Mouse (Mus musculus): ENCODE data around the gene Hspg2. TPM values are rescaled to one million over a fixed set of nuclear protein-coding genes. Genes with fewer than 3 reads are reported as not detected.

The Hspg2 gene
- total RNA-seq, 2 experiments from 2014 or later, result 14.9 to 15.0 TPM

DNA sequence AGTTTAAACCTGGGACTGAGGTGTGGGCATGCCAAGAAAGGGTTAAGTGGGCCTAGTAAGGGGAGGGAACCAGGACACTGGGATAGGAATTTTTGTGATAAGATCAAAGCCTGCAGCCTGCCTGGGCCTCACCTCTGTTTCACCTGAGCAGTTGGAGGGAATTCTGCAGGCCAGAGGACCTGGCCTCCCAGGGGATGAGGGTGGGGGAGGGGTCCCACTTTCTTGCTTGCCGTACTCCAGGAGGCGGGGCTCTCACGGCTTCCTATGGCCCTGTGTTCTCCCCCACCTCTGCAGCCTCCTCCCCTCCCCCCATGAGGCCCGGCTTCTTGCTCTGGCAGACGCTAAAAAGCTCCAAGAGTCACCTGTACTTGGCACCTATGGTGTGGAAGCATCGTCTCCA lies 11.2 kb downstream of the Hspg2 start:
- no peak for DNase-seq
- intact Hi-C loops (cut with DNase I), result no loop called here

DNA sequence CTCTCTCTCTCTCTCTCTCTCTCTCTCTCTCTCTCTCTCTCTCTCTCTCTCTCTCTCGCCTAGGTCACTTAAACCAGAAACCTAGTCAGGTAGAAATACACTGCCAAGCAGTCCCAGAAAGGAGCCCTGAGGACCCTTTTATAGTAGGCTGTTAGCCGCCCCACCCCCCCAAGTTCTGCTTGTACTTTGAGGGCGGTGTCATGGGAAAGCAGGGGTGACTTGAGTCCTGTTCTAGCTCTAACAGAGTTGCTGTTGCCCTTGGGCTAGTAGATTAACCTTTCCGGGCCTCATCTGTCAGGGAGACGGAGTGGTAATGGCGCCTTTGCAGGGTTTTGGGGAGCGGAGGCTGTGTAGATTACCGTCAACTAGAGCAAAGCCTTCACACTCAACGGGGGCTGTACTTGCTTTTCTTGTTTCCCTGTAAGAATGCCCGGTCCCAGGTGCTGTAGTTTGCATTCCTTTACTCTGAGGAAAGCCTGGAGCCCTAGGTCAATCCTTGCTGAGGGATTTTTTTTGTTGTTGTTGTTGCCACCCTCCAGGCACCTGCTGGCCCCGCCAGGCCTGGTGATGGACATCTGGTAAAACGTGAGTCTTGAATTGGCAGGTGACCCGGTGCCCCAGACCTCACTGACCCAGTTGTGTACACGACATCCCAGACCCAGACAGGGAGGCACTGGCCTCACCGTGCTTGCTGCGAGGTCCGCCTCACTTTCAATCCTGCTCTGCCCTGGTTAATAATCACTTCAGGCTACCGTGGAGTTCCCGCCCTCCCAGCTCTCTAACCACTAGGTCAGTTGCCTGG lies 11.8 kb downstream of the Hspg2 start:
- DNase-seq, result no peak
- intact Hi-C loops (cut with DNase I), result no loop called here

DNA sequence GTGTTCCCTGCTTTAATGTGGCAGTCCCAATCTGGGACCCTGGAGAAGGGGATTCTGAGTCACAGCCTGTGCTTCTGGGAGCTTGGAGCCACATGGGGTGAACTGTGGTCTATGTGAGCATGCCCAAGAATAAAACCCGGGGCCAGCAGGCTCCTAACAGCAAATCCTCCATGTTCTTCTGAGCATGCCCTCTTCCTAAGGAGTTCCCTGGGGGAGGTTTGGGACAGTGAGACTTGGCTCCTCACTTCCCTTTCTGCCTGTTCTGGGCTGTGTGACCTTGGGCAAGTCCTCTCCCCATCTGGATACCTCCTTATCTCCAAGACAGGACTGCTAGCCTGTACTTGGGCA lies 12.4 kb downstream of the Hspg2 start:
- no peak for DNase-seq
- intact Hi-C loops (cut with DNase I), result no loop called here

DNA sequence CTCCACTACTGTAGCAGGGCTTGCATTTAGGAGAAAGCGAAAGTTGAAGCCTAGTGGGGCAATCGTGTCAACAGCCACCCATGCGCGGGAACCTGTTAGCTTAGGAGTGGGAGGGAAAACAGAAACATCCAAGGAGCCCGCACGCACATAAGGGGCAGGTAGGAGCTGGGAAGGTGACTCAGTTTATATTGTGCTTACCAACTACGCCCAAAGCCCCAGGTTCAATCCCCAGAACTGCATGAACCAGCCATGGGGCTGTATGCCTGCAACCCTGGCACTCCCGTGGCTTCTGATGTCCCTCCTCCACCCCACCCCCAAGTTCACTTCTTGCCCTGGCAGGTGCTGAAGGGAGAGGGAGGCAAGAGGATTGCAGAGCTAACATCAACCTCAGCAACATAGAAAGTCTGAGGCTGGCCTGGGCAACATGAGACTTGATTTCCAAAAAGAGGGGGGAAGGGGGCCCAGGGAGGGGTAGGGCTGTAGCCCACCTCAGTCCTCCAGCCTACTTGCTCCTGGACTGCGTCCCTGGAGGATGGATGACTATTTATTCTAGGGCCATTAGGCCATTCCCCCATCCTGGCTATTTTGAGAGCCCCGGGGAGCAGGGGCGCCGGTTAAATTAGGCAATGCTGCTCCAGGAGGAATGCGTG lies 12.9 kb downstream of the Hspg2 start:
- intact Hi-C loops (cut with DNase I), result no loop called here
- no peak for DNase-seq

DNA sequence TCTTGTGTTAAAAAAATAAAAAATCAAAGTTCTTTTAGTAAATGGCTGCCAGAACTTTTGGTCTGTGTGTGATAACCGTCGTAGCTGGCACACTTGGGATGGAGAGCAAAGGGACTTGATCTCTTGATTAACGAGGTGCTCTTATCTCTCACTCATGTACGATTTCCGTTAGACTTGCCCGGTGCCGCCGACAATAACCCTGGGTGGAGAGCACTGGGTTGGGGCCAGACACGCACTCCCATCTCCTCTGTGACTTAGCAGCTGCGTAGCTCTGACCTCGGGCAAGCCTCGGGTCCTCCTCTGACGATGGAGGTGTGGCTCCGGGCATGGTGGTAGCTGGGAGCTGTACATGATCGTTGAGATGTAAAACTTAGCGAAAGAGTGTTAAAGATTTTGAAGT lies 15.3 kb downstream of the Hspg2 start:
- no peak for DNase-seq
- intact Hi-C loops (cut with DNase I), result no loop called here

DNA sequence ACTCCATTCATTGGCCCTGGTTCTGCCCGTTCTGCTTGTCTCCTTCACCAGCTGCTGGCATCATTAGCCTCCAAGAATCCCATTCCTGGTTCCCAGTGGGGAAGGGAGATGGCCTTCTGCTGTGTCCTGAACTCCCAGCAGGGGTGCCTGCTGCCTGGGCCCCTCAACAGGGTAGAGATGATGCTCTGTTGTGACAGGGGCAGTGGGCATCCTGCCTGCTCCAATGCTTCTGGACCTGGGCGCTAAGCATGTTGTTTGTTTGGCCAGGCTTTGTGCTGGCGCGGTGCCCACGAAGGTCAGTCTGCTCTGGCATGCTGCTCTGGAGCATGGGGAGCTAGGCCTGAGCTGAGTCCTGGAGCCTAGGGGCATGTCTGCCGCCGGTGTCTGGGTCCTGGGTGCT lies 16.0 kb downstream of the Hspg2 start:
- intact Hi-C loops (cut with DNase I), result no loop called here
- peak; percentile 95 for DNase-seq

DNA sequence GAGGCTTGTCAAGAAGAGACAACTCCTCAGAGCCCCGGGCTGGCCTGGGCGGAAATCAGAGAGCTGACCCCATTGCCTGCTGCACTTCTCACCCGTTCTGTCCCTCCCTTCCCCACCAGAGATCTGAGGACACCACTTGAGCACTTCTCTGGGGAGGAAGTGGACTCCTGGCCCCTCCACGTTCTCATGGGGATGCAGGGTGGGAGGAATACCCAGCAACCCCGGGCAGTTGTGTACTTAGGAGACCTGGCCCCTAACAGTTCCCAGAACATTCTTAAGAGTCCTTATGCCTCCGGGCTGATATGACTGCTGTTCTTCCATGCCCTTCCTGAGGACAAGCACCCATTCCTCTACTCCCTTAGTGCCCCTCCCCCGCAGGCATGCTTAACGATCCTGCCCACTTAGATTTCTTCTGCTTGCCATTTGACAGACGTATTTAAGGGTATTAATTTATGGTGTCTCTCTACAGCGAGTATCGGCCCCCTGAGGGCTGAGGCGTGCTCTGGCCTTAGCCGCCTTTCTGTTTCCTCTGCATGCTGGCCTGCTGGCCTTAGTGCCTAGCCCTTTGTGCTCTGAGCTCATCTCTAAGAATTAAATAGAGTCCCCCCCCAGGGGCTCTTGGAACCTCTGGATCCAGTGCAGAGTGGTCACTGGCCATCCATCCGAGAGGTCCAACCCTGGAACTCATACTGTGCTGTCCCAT lies 16.8 kb downstream of the Hspg2 start:
- intact Hi-C loops (cut with DNase I), result no loop called here
- DNase-seq, result no peak

DNA sequence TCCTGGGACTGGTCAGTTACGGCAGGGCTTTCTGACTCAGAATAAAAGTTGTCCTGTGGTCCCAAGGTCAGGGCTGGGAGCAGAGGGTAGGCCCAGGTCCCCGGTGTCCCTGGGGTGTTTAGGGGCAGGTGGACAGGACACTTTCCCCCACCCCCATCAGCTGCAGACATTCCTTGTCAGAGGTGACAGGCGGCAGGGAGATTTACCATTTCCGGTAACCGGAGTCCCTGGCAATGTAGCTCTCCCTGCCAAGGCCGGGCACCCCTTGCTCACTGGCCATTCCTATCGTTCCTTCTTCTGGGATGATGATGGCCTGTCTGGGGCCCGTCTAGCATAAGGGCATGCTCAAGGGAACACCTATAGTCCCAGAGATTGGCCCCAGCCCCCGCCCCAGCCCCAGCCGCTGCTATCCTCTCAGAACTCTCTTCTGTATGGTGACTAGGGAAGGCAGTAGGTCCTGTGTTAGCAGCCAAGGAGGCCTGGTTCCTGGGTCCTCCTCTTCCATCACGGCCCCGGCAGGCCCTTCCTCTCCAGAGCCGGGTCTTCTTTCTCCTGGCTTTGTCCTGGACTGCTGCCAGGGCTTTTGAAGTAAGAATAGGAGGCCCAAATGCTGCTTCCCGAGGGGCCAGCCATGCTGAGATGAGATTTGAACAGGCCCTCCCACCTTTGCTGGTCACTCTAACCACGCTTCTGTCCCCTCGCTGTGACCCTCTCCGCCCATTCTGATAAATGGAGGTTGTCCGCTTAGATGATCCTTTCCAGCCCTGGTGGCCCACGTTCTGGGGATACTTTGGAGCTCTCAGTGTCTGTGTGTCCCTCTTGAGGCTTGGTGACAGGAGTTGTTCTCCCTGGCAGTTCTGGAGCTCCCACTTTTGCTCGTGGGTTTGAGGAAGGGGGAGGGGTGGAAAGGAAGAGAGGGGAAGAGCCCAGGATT lies 17.8 kb downstream of the Hspg2 start:
- intact Hi-C loops (cut with DNase I), result no loop called here
- DNase-seq, result peak; percentile 27

DNA sequence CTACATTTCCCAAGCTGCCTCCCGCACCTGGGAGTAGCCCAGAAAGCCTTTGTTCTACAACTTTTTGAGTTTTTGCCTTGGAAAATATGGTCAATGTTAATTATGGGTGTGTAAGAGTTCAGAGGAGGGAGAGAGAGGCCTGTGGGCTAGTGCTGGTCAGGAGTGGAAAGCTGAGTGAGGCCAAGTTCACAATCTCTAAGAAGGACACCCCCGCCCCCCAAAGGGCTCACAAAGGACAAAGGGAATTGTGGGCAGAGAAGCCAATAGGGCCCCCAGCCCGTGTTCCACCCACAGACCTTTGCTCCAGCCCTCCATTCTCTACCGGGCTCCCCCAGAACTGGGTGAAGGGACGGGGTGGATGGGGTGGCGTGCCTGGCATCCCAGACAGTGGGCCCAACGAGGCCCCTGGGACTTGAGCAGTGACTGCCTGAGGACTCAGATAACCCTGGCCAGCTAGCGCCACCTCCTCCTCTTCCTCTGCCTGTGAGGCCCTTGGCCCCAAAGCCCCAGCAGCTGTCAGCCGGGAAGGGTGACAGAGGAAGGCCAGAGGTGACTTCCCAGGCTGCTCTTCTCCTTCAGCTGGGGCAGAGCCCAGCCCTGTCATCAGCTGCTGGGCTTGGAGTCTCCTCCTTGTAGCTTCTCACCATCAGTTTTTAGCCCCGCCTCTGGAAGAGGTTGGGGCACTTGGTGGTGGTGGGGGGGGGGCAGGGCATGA lies 18.9 kb downstream of the Hspg2 start:
- intact Hi-C loops (cut with DNase I), result no loop called here
- DNase-seq, result no peak

DNA sequence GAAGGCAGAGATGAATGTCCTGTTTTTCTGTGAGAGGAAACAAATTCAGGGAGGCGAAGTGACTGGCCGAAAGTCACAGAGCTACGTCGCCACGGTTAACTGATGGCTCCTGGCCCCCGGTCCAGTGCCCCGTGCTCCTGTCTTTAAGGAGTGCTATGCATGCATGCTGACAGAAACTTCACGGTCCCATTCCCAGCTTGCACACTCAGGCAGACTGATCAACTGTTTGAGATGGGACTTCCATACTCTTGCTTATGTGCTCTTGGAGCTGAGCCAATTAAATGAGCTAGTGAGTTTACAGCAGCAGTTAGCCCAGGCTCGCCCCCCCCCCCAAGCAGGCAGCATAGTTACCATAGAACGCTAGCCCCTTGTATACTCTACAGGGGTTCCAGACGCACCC lies 19.5 kb downstream of the Hspg2 start:
- intact Hi-C loops (cut with DNase I), result no loop called here
- no peak for DNase-seq

DNA sequence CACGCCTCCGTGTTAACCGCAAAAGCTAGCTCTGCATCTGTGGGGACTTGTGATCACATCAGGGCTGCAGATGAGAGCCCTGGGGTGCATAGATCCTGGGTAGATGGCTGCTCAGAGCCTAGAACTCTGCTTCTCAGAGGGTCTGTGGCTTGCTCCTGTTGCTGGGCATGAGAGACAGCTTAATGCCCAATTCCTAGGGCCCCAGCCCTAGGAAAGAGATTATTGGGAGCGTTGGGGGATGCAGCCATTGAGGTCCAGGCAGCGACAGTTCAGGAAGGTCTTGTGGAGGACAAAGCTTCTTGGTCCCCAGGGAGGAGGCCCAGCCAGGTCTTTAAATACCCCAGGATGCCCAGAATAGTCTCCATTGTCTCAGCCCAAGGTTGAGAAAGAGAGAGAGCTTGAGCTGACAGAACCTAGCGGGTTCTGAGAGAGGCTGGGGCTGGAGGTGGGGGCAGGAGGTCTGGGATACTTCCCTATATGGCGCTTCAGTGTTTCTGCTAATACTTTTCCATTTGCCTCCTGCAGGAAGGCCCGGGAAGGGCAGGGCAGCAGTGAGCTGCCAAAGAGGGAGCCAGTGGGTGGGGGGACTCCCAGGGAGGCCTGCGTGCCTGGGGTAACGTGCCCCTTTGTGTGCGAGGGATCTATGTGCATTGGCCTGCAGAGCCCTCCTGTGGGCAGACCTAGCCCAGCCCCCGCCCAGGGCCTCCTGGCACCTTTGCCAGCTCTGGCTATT lies 20.2 kb downstream of the Hspg2 start:
- intact Hi-C loops (cut with DNase I), result no loop called here
- DNase-seq, result peak; percentile 23

DNA sequence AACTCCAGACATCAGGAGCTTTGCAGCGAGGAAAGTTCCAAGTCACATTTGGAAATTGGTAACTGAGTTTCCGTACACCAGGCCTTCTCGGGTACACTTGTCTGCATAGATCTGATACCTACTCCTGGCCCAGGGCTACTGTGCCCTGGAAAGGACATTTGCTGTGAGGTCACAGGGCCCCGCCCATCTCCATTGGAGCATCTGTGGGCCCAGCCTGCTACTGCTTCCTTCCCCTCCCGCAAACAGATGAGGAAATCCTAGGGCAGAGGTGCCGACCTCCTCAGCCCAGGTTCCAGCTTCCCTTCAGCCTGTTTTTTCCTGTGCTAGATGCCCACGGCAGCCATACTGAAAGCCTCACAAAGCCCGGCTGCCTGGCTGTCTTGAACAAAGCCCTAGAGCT lies 21.4 kb downstream of the Hspg2 start:
- intact Hi-C loops (cut with DNase I), result no loop called here

DNA sequence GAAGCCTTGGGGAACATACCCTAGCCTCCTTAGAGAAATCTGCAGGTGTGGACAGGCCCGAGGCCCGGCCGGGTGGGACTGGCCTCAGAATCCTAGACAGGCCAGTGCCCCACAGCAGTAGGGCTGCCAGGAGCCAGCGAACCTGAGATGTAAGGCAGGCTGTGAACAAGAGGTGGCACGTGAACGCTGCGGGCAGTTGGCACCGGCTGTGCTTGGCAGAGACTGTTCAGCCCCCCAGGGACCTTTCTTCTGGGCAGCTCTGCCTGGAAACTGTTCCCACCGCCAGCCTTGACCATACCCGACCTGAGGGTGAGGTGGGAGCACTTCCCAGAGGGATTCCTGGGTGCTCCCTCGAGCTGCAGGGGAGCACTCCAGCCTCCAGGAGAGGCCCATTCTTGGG lies 24.0 kb downstream of the Hspg2 start:
- intact Hi-C loops (cut with DNase I), result no loop called here

More for the DNA sequence above, 21.4 kb downstream of the Hspg2 start:
- no peak for DNase-seq

DNA sequence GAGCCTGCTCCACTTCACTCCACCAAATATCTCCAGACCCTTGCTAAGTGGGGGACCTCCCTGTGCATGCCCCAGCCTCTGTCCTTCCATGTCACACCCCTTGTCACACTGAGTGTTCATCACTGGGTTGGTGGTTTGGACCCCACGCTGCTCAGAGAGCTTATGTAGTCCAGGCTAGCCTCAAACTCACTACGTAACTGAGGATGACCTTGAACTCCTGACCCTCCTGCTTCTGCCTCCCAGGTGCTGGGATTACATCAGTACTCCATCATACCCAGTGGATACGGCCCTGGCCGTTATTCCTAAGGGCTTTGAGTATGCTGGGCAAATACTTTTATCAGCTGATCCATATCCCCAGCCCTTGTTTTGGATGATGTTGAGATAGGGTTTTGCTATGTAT lies 24.6 kb downstream of the Hspg2 start:
- DNase-seq, result no peak
- intact Hi-C loops (cut with DNase I), result no loop called here

More for the DNA sequence above, 24.0 kb downstream of the Hspg2 start:
- no peak for DNase-seq

DNA sequence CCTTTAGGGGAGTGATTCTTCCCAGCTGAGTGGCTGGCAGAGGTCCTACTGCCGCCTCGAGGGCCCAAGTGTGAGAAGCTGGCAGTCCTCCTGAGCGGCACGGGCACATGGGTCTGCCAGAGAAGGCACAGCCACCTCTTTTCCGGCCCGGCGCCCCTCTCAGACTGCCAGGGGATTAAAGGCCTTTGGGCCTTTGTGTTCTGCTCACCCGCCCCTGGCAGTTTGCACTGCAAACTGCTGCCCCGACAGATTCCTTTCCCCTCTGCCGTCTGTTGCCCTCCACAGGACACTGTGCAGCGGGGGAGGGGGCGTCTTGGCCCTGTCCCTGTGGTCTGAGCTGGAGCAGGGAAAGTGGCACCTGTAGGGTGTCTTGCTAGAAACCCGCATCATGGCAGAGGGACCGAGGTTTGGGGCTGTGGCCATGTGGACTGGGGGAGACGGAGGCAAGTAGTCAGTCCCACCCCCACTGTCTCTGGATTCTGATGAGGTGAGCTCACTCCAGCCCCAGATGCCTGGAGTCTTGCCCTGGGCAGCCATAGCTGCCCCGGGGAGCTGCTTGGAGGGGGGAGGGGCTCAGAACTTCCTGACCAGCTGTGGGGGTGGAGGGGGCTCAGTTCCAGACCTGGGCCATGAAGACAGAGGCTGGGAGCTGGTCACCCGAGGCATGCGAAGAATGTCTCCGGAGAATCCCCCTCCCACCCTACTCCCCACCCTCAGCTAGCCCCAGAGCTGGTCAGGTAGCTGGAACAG lies 26.4 kb downstream of the Hspg2 start:
- peak; percentile 88 for DNase-seq
- intact Hi-C loops (cut with DNase I), result no loop called here

DNA sequence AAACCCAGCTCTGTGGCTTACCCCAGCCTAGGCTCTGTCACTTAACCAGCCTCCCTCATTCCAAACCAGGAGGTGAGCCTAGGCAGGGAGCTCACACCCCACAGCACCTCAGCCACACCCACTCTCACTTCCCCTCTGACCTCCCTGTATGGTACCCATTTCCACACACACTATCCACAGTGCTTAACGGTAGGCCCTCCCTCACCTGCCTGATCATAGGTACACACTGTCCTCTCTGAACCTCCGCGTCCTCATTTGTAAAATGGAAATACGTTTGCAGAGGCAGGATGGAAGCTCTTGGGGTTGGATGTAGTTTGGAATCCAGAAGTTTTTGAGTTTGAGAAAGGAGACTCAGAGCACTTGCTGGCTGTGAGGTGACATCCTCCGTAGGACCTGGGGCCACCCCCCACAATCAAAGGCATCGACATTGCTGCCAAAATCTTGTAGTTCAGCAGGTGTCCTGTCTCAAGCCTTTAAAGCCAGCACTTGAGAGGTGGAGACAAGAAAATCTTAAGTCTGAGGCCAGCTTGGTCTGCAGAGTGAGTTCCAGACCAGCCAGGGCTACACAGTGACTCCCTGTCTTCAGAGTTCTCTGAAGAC lies 27.0 kb downstream of the Hspg2 start:
- intact Hi-C loops (cut with DNase I), result no loop called here
- DNase-seq, result no peak

DNA sequence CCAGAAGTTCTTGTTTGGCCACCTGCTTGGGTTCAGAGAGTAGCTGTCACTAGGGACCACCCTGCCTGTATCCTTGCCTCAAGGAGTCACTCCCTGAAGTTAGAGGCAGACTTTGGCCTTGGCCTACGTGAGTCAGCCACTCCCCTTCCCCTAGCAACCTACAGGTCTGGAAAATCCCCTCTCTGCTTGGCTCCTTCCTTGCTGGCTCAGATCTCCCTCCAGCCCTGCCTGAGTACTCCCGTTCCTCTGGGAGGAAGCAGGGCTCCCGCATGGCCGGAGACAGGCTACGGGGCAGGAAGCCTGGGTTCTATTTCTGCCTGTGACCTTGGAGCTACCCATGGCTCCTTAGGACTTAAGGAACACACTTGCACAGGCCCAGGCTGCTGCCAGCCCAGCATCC lies 28.8 kb downstream of the Hspg2 start:
- intact Hi-C loops (cut with DNase I), result no loop called here
- no peak for DNase-seq

DNA sequence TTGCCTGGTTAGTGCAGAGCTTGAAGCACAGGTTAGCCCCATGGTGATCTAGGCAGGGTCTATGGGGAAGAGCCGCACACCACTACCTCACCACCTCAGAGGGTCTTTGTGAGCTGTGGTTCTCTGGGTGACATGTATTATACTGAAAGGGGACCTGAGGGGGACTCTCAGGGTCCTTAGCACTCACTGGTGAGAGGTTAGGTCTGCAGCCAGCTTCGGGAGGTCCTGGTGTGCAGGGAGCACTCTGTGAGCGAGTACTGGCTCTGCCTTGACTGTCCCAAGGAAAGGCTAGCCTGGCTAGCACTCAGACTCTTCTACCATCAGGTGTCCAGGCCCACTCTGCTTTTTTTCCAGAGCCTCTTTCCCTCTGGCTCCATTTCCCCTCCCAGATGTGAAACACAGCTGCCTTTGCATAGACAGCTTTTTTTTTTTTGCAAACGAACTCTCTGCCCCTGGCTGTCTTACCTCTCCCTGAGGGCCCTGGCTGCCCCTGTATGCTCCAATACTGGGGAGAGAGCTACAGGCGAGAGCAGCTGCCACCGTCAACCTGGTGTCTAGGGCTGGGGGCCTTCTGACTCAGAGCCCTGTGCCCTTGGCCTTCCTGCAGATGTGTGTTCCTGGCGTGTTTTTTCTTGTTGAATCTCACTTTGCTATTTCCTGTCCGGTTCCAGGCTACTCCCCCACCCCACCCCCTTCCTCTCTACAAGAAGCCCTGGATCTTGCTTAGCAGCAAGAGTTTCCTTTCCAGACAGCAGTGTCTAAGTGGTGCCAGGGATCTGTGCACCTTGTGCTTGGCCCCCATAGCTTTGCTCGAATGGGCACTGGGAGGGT lies 29.5 kb downstream of the Hspg2 start:
- DNase-seq, result no peak
- intact Hi-C loops (cut with DNase I), result no loop called here
